Mouse (Mus musculus) megakaryocyte, embryonic 14.5 days (primary cell): ENCODE measurements around the gene Lama1.

ENCODE experiments used
- FLI1 ChIP-seq: IDR thresholded peaks from 2 replicates; pipeline ENCODE4 v1.6.1; 2012; ENCODE audit warnings: low read length, inconsistent platforms, mixed read lengths
- GATA1 ChIP-seq: IDR thresholded peaks from 3 replicates; pipeline ENCODE4 v1.6.1; 2012; ENCODE audit warnings: mixed read lengths, low read length, inconsistent platforms, borderline replicate concordance

DNA sequence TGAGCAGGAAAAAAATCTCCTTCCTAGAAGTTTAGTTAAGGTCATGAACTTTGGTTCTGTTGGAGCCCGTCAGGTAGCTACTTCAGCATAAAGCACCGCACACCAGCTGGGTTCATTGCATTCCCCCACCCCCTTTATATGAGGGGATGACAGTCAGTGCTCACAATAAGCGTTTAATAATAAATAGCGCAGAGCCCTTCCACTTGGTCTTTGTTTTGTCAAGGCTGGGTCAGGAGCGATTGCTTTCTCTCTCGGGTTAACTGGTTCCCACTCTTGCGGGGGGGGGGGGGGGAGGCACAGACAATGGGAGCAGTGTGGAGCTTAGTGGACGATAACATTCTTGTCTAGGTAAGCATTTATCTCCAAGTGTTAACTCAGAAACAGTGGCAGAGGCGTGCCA lies 4.7 kb downstream of the Lama1 start:
- TF ChIP-seq FLI1 (no peak), GATA1 (no peak)
